ENCODE assay signal across 8 mouse cellular contexts in the genomic region with DNA sequence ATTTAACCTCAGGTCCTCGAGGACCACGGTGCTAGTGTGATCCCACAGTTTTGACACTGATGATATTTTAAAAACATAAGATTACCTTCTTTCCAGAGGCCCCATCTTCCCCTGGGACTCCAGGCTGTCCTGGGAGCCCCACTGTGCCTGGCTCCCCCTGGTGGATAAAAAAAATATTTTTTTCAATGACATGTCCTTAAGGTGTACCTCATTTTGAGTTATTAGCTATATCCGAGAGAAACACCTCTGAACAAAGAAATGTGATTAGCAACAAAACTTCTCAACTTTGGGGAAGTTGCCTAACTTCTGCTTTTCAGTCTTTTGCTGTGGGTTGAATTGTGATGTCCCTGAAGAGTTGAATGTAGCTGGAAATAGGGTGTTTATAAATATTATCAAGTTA.
DNase-seq lines count a peak whose midpoint lies in the region; ATAC-seq lines count a peak whose summit lies in the region.

No protein-coding gene starts in this region.

- H3K9ac ChIP-seq in forebrain, embryonic 11.5 days (ENCODE audit: low read length): no peak overlapping the region
- H3K9ac ChIP-seq in midbrain, embryonic 15.5 days: no peak overlapping the region

- ATAC-seq in forebrain, embryonic 11.5 days (replicated peaks; ENCODE audit: low FRiP score): peak; percentile 70; the same call in 1 of the 2 replicates
- no peak for ATAC-seq in midbrain, embryonic 15.5 days (replicated peaks)

- H3K27ac ChIP-seq in forebrain, embryonic 11.5 days (ENCODE audit: low read depth, low read length): no peak overlapping the region
- no peak overlapping the region for H3K27ac ChIP-seq in forebrain, embryonic 10.5 days
- H3K27ac ChIP-seq in midbrain, embryonic 10.5 days (replicated peaks): no peak overlapping the region
- H3K27ac ChIP-seq in midbrain, embryonic 15.5 days: no peak overlapping the region

- H3K4me1 ChIP-seq in forebrain, embryonic 11.5 days (replicated peaks; ENCODE audit: control insufficient read depth, insufficient read depth, low read length): no peaks in the 10 kb centered on the region
- no peaks in the 10 kb centered on the region for H3K4me1 ChIP-seq in forebrain, embryonic 10.5 days
- no peaks in the 10 kb centered on the region for H3K4me1 ChIP-seq in midbrain, embryonic 10.5 days
- H3K4me1 ChIP-seq in midbrain, embryonic 15.5 days: no peaks in the 10 kb centered on the region

- no peaks in the 10 kb centered on the region for H3K9me3 ChIP-seq in forebrain, embryonic 11.5 days (ENCODE audit: control insufficient read depth, low read length)
- no peaks in the 10 kb centered on the region for H3K9me3 ChIP-seq in forebrain, embryonic 10.5 days
- H3K9me3 ChIP-seq in midbrain, embryonic 10.5 days (replicated peaks): no peaks in the 10 kb centered on the region
- no peaks in the 10 kb centered on the region for H3K9me3 ChIP-seq in midbrain, embryonic 15.5 days

- 52% methylated on average over 3 of the region's 3 CpGs for WGBS in forebrain, embryonic 11.5 days
- WGBS in forebrain, embryonic 10.5 days: 73% methylated on average over 3 of the region's 3 CpGs
- WGBS in midbrain, embryonic 10.5 days: 60% methylated on average over 3 of the region's 3 CpGs
- 52% methylated on average over 3 of the region's 3 CpGs for WGBS in midbrain, embryonic 15.5 days

- no peak overlapping the region for H3K4me2 ChIP-seq in forebrain, embryonic 11.5 days (ENCODE audit: low read depth, low read length, severe bottlenecking)
- H3K4me2 ChIP-seq in midbrain, embryonic 15.5 days: no peak overlapping the region

- no peaks in the 10 kb centered on the region for H3K27me3 ChIP-seq in forebrain, embryonic 11.5 days (ENCODE audit: control insufficient read depth, insufficient read depth, low read length)
- no peaks in the 10 kb centered on the region for H3K27me3 ChIP-seq in forebrain, embryonic 10.5 days (ENCODE audit: poor library complexity, severe bottlenecking)
- H3K27me3 ChIP-seq in midbrain, embryonic 10.5 days (ENCODE audit: low read depth, poor library complexity, severe bottlenecking): no peaks in the 10 kb centered on the region
- no peaks in the 10 kb centered on the region for H3K27me3 ChIP-seq in midbrain, embryonic 15.5 days (replicated peaks)

- no peak for DNase-seq in forebrain, embryonic 11.5 days (ENCODE audit: low spot score)
- no peak for DNase-seq in forebrain, embryonic 10.5 days (ENCODE audit: extremely low spot score, low spot score)
- peak; percentile 20 for DNase-seq in midbrain, embryonic 10.5 days (ENCODE audit: low spot score)
- DNase-seq in adipocyte (ENCODE audit: low spot score): peak; percentile 65
- DNase-seq in kidney, postnatal 14 days: peak; percentile 27
- peak; percentile 22 for DNase-seq in thymus, postnatal 4 days
- no peak for DNase-seq in yolk sac, embryonic 10.5 days (ENCODE audit: low spot score)

- H3K4me3 ChIP-seq in forebrain, embryonic 11.5 days (ENCODE audit: low read depth, low read length): no peak overlapping the region
- H3K4me3 ChIP-seq in forebrain, embryonic 10.5 days: no peak overlapping the region
- no peak overlapping the region for H3K4me3 ChIP-seq in midbrain, embryonic 10.5 days
- no peak overlapping the region for H3K4me3 ChIP-seq in midbrain, embryonic 15.5 days

- H3K36me3 ChIP-seq in forebrain, embryonic 11.5 days (ENCODE audit: control insufficient read depth, insufficient read depth, low read length): no peaks in the 10 kb centered on the region
- H3K36me3 ChIP-seq in forebrain, embryonic 10.5 days (replicated peaks): no peaks in the 10 kb centered on the region
- no peaks in the 10 kb centered on the region for H3K36me3 ChIP-seq in midbrain, embryonic 10.5 days
- H3K36me3 ChIP-seq in midbrain, embryonic 15.5 days (replicated peaks): no peaks in the 10 kb centered on the region

Comparison
In these comparisons a context has a peak if more than half of its experiments do, and no peak if none do; other contexts are left out.
1. DNase-seq: peak in midbrain, embryonic 10.5 days (single experiment), adipocyte (single experiment), kidney, postnatal 14 days (single experiment) and thymus, postnatal 4 days (single experiment); none in forebrain, embryonic 11.5 days (single experiment), forebrain, embryonic 10.5 days (single experiment) and yolk sac, embryonic 10.5 days (single experiment).